Mouse (Mus musculus) bone marrow macrophage, adult 2 months (primary cell): ENCODE results near the gene Fkbp14.

Source experiments
- CTCF ChIP-seq: IDR thresholded peaks from 2 replicates; pipeline ENCODE4 v1.5.1; 2012; ENCODE audit warnings: low read depth, mild to moderate bottlenecking, low read length, moderate library complexity
- POLR2A ChIP-seq: IDR thresholded peaks from 2 replicates; pipeline ENCODE4 v1.6.1; 2012; ENCODE audit warnings: mild to moderate bottlenecking, low read depth, low read length, borderline replicate concordance

- TF ChIP-seq CTCF = no peak
- TF ChIP-seq POLR2A = no peak
Observed at GRCm38 (mm10) chr6:54558466-54558865, 38.6 kb downstream of the Fkbp14 start.
